Mouse (Mus musculus) adrenal gland, postnatal 10 days (tissue): ENCODE measurements at regions not wholly inside any gene's neighbourhood (a gene's known extent, or its start where the extent isn't known, plus 50 kb on each side); places are given as distances from the start of the nearest gene placed in this dataset.
A peak's percentile ranks its signal among the peaks of the same experiment; 100 is the strongest.

Experiments
- DNase-seq: peaks from one replicate; pipeline ENCODE4 v3.0.0; 2021; ENCODE audit warnings: mixed read lengths

- DNase-seq = peak; percentile 23
Measured at GRCm38 (mm10) chrX:143462632-143463031, 55.8 kb upstream of the Pak3 start.

- DNase-seq = peak; percentile 4
Measured at GRCm38 (mm10) chrX:143448636-143449346, 54.7 kb upstream of the Chrdl1 start.

- peak; percentile 43 for DNase-seq
Measured at GRCm38 (mm10) chrX:143444581-143444980, 50.5 kb upstream of the Chrdl1 start.
